Mouse (Mus musculus) embryonic facial prominence, embryonic 11.5 days (tissue): Measurements from ENCODE around the gene Plcl1. TPM values are rescaled to one million over a fixed set of nuclear protein-coding genes. Genes with fewer than 3 reads are reported as not detected.

Experiments
- ATAC-seq: fragments of 200-750 bp; cut with Nextera tagmentation; replicated peaks from 2 replicates; pipeline ENCODE4 v1.8.0; 2017; ENCODE audit warnings: low read depth; ENCODE audit not compliant: insufficient number of reproducible peaks, low FRiP score, low TSS enrichment
- DNase-seq: peaks from one replicate; pipeline ENCODE4 v3.0.0-alpha.2; 2015; ENCODE audit warnings: low spot score
- H3K27ac ChIP-seq: fragments of 300-500 bp; sonication (generic); replicated peaks from 2 replicates; pipeline ENCODE4 v1.5.1; 2014; ENCODE audit warnings: mild to moderate bottlenecking, low read depth, low read length, control low read depth
- H3K27me3 ChIP-seq: fragments of 300-500 bp; sonication (generic); 2 replicates; pipeline ENCODE4 v1.6.1; 2014; ENCODE audit warnings: mild to moderate bottlenecking, low read length, moderate library complexity, mixed read lengths; ENCODE audit not compliant: control insufficient read depth, insufficient read depth
- H3K36me3 ChIP-seq: fragments of 300-500 bp; sonication (generic); replicated peaks from 2 replicates; pipeline ENCODE4 v1.6.1; 2014; ENCODE audit warnings: low read depth, mild to moderate bottlenecking, low read length, moderate library complexity, mixed read lengths; ENCODE audit not compliant: control insufficient read depth, insufficient read depth
- H3K4me1 ChIP-seq: fragments of 300-500 bp; sonication (generic); 2 replicates; pipeline ENCODE4 v1.6.1; 2014; ENCODE audit warnings: low read length, mixed read lengths; ENCODE audit not compliant: control insufficient read depth, insufficient read depth
- H3K4me2 ChIP-seq: fragments of 300-500 bp; sonication (generic); 2 replicates; pipeline ENCODE4 v1.6.1; 2014; ENCODE audit warnings: low read depth, mild to moderate bottlenecking, control low read depth, low read length, moderate library complexity
- H3K4me3 ChIP-seq: fragments of 300-500 bp; sonication (generic); 2 replicates; pipeline ENCODE4 v1.5.1; 2014; ENCODE audit warnings: low read depth, low read length, control low read depth
- H3K9ac ChIP-seq: fragments of 300-500 bp; sonication (generic); replicated peaks from 2 replicates; pipeline ENCODE4 v1.6.1; 2014; ENCODE audit warnings: mild to moderate bottlenecking, control low read depth, low read length
- H3K9me3 ChIP-seq: fragments of 300-500 bp; sonication (generic); replicated peaks from 2 replicates; pipeline ENCODE4 v1.6.1; 2016; ENCODE audit warnings: mild to moderate bottlenecking, low read length, inconsistent platforms, mixed read lengths; ENCODE audit not compliant: control insufficient read depth
- WGBS: fragments of 180-500 bp; shearing (Covaris S2); extraction: QIAGEN DNeasy Blood & Tissue Kit; methylation state at CpG from one replicate; pipeline ENCODE4 v1.1.7; 2014; 5-methylcytosine and 5-hydroxymethylcytosine counted together
- polyA plus RNA-seq: library from polyadenylated mRNA; unstranded; fragments of >200 nt; fragmentation: Nextera tagmentation; extraction: Ambion mirVana; gene quantifications from 2 replicates; pipeline ENCODE4 v1.2.1, GENCODE M21; 2014

Gene Plcl1
- polyA plus RNA-seq, 1 experiment from 2014 or later, result 1.2 TPM

GRCm38 (mm10) chr1:55427607-55428006 is 21.9 kb downstream of the Plcl1 start:
- no peak overlapping the region for H3K27ac ChIP-seq
- no peak for DNase-seq
- H3K4me2 ChIP-seq, result no peak overlapping the region
- H3K9ac ChIP-seq, result no peak overlapping the region
- no peaks in the 10 kb centered on the region for H3K36me3 ChIP-seq
- no peak overlapping the region for H3K4me3 ChIP-seq
- no peaks in the 10 kb centered on the region for H3K9me3 ChIP-seq
- no peaks in the 10 kb centered on the region for H3K4me1 ChIP-seq
- no peaks in the 10 kb centered on the region for H3K27me3 ChIP-seq
- WGBS, result 81% methylated on average over 2 of the region's 2 CpGs
- no peak for ATAC-seq

- DNase-seq, result no peak
- no peaks in the 10 kb centered on the region for H3K27me3 ChIP-seq
- no peak overlapping the region for H3K27ac ChIP-seq
- no peaks in the 10 kb centered on the region for H3K9me3 ChIP-seq
- no peaks in the 10 kb centered on the region for H3K4me1 ChIP-seq
- no peak overlapping the region for H3K4me2 ChIP-seq
- no peak overlapping the region for H3K9ac ChIP-seq
- no peak overlapping the region for H3K4me3 ChIP-seq
- WGBS, result 92% methylated on average over 2 of the region's 2 CpGs
- no peak for ATAC-seq
- H3K36me3 ChIP-seq, result no peaks in the 10 kb centered on the region
Measured at GRCm38 (mm10) chr1:55429051-55429450, 23.3 kb downstream of the Plcl1 start.

GRCm38 (mm10) chr1:55429708-55430107 is 24.0 kb downstream of the Plcl1 start:
- Histone ChIP-seq H3K36me3 (no peaks in the 10 kb centered on the region), H3K27me3 (no peaks in the 10 kb centered on the region), H3K4me3 (no peak overlapping the region), H3K4me1 (no peaks in the 10 kb centered on the region), H3K4me2 (no peak overlapping the region), H3K27ac (no peak overlapping the region), H3K9me3 (no peaks in the 10 kb centered on the region), H3K9ac (no peak overlapping the region)
- WGBS, result 92% methylated on average over 1 of the region's 1 CpGs
- no peak for ATAC-seq
- no peak for DNase-seq

- Histone ChIP-seq H3K27ac (no peak overlapping the region), H3K36me3 (no peaks in the 10 kb centered on the region), H3K27me3 (no peaks in the 10 kb centered on the region), H3K4me2 (no peak overlapping the region), H3K4me3 (no peak overlapping the region), H3K9me3 (no peaks in the 10 kb centered on the region), H3K9ac (no peak overlapping the region), H3K4me1 (no peaks in the 10 kb centered on the region)
- WGBS, result 95% methylated on average over 3 of the region's 3 CpGs
- no peak for ATAC-seq
- DNase-seq, result no peak
Measured at GRCm38 (mm10) chr1:55430587-55430986, 24.9 kb downstream of the Plcl1 start.

- H3K9ac ChIP-seq, result no peak overlapping the region
- no peaks in the 10 kb centered on the region for H3K9me3 ChIP-seq
- no peak overlapping the region for H3K4me3 ChIP-seq
- no peak overlapping the region for H3K4me2 ChIP-seq
- H3K27me3 ChIP-seq, result no peaks in the 10 kb centered on the region
- WGBS, result 78% methylated on average over 5 of the region's 5 CpGs
- H3K27ac ChIP-seq, result no peak overlapping the region
- no peaks in the 10 kb centered on the region for H3K36me3 ChIP-seq
- DNase-seq (no peak), ATAC-seq (no peak)
- no peaks in the 10 kb centered on the region for H3K4me1 ChIP-seq
Measured at GRCm38 (mm10) chr1:55436589-55436988, 30.9 kb downstream of the Plcl1 start.

- Histone ChIP-seq H3K36me3 (no peaks in the 10 kb centered on the region), H3K27ac (no peak overlapping the region), H3K4me2 (no peak overlapping the region), H3K4me1 (no peaks in the 10 kb centered on the region), H3K9me3 (no peaks in the 10 kb centered on the region), H3K4me3 (no peak overlapping the region), H3K9ac (no peak overlapping the region), H3K27me3 (no peaks in the 10 kb centered on the region)
- ATAC-seq, result no peak
- no peak for DNase-seq
- WGBS, result 85% methylated on average over 8 of the region's 8 CpGs
Measured at GRCm38 (mm10) chr1:55437095-55437494, 31.4 kb downstream of the Plcl1 start.

- no peak overlapping the region for H3K9ac ChIP-seq
- H3K36me3 ChIP-seq, result no peaks in the 10 kb centered on the region
- no peak overlapping the region for H3K4me2 ChIP-seq
- WGBS, result 91% methylated on average over 4 of the region's 4 CpGs
- H3K4me3 ChIP-seq, result no peak overlapping the region
- no peak overlapping the region for H3K27ac ChIP-seq
- H3K9me3 ChIP-seq, result no peaks in the 10 kb centered on the region
- no peaks in the 10 kb centered on the region for H3K27me3 ChIP-seq
- DNase-seq, result no peak
- no peak for ATAC-seq
- no peaks in the 10 kb centered on the region for H3K4me1 ChIP-seq
Measured at GRCm38 (mm10) chr1:55438617-55439016, 32.9 kb downstream of the Plcl1 start.

- Histone ChIP-seq H3K27ac (no peak overlapping the region), H3K9me3 (no peaks in the 10 kb centered on the region), H3K9ac (no peak overlapping the region), H3K4me2 (no peak overlapping the region), H3K36me3 (no peaks in the 10 kb centered on the region), H3K27me3 (no peaks in the 10 kb centered on the region), H3K4me1 (no peaks in the 10 kb centered on the region), H3K4me3 (no peak overlapping the region)
- ATAC-seq, result no peak
- WGBS, result 82% methylated on average over 6 of the region's 6 CpGs
- no peak for DNase-seq
Measured at GRCm38 (mm10) chr1:55445043-55445688, 39.4 kb downstream of the Plcl1 start.
